In the genomic region with DNA sequence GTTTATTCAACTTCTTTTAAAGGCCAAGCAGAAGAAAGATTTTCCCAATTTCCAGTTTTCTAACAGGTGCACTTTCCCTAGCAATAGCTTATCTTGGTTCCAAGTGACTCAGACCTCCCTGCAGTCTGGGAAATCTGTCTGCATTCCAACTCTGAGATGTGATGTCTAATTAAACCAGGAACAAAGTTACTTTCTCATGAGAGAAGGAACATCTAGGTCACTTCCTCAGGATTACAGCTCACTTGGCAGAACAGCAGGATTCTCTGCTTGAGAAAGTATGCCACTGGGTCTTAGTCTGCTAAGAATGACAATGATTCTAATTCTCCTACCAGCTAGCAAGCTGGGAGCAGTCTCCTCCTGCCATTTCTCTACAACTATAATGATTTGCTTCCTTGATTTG, we compare ENCODE assay signal across 22 mouse cellular contexts. TPM values are rescaled to one million over a fixed set of nuclear protein-coding genes. Genes with fewer than 3 reads are reported as not detected.
DNase-seq lines count a peak whose midpoint lies in the region; ATAC-seq and TF ChIP-seq lines count a peak whose summit lies in the region.
"Had no signal": no experiment of that assay in that cellular context is flagged by ENCODE, and none has a peak within 500 bp of the region (broad histone marks: within the 10 kb centered on the region; RNA-seq: fewer than 3 reads in every experiment).

No protein-coding gene starts in this region.

- peak; percentile 0 for DNase-seq in cerebellum, adult 9-10 months
- DNase-seq in cerebellum, adult 8-10 months, result no peak
- peak; percentile 3 for DNase-seq in hindbrain, postnatal 0 days (ENCODE audit: low spot score)
- DNase-seq in Muller cell, postnatal 12 days (ENCODE audit: inconsistent ontology term), result peak; percentile 90
- DNase-seq in left cerebral cortex, postnatal 14 days (ENCODE audit: low spot score in 2 of 2), result peak; percentile 16 to 50
- no peak for DNase-seq in kidney, postnatal 14 days
- DNase-seq in forebrain, embryonic 10.5 days (ENCODE audit: extremely low spot score, low spot score), result no peak
- DNase-seq: cerebellum, postnatal 14 days; lung, embryonic 14.5 days; spleen, adult 18-20 months had no signal

- H3K4me3 ChIP-seq in hindbrain, postnatal 0 days (ENCODE audit: low read length), result no peak overlapping the region
- H3K4me3 ChIP-seq in hindbrain, embryonic 13.5 days, result no peak overlapping the region
- H3K4me3 ChIP-seq in forebrain, embryonic 10.5 days, result no peak overlapping the region
- H3K4me3 ChIP-seq: embryonic facial prominence, embryonic 13.5 days; heart, embryonic 10.5 days; hindbrain, embryonic 15.5 days; layer of hippocampus, adult 2 months had no signal

- H3K4me2 ChIP-seq in hindbrain, postnatal 0 days (ENCODE audit: low read depth, low read length), result no peak overlapping the region
- no peak overlapping the region for H3K4me2 ChIP-seq in hindbrain, embryonic 13.5 days
- H3K4me2 ChIP-seq: embryonic facial prominence, embryonic 13.5 days; hindbrain, embryonic 15.5 days; lung, embryonic 14.5 days had no signal

- H3K27me3 ChIP-seq in hindbrain, postnatal 0 days (ENCODE audit: insufficient read depth, low read length), result no peaks in the 10 kb centered on the region
- no peaks in the 10 kb centered on the region for H3K27me3 ChIP-seq in hindbrain, embryonic 13.5 days
- no peaks in the 10 kb centered on the region for H3K27me3 ChIP-seq in forebrain, embryonic 10.5 days (ENCODE audit: poor library complexity, severe bottlenecking)
- H3K27me3 ChIP-seq: embryonic facial prominence, embryonic 13.5 days; hindbrain, embryonic 15.5 days had no signal

- no peak for ATAC-seq in hindbrain, postnatal 0 days
- ATAC-seq in hindbrain, embryonic 13.5 days (ENCODE audit: low FRiP score), result no peak
- ATAC-seq: forebrain, embryonic 16.5 days had no signal

- H3K9me3 ChIP-seq in hindbrain, postnatal 0 days (ENCODE audit: low read length), result no peaks in the 10 kb centered on the region
- no peaks in the 10 kb centered on the region for H3K9me3 ChIP-seq in hindbrain, embryonic 13.5 days
- H3K9me3 ChIP-seq in forebrain, embryonic 10.5 days, result no peaks in the 10 kb centered on the region
- H3K9me3 ChIP-seq: embryonic facial prominence, embryonic 13.5 days; heart, embryonic 10.5 days; hindbrain, embryonic 15.5 days had no signal

- TF ChIP-seq CTCF in hindbrain, postnatal 0 days (IDR thresholded peaks at IDR 0.05; ENCODE audit: low read depth), result no peak

- H3K36me3 ChIP-seq in hindbrain, postnatal 0 days (ENCODE audit: insufficient read depth, low read length), result no peaks in the 10 kb centered on the region
- H3K36me3 ChIP-seq in hindbrain, embryonic 13.5 days, result no peaks in the 10 kb centered on the region
- H3K36me3 ChIP-seq in forebrain, embryonic 10.5 days (replicated peaks), result no peaks in the 10 kb centered on the region
- H3K36me3 ChIP-seq: embryonic facial prominence, embryonic 13.5 days; heart, embryonic 10.5 days; hindbrain, embryonic 15.5 days had no signal

- H3K4me1 ChIP-seq in hindbrain, postnatal 0 days (ENCODE audit: insufficient read depth, low read length), result no peaks in the 10 kb centered on the region
- no peaks in the 10 kb centered on the region for H3K4me1 ChIP-seq in hindbrain, embryonic 13.5 days (replicated peaks)
- no peaks in the 10 kb centered on the region for H3K4me1 ChIP-seq in forebrain, embryonic 10.5 days
- H3K4me1 ChIP-seq: embryonic facial prominence, embryonic 13.5 days; heart, embryonic 10.5 days; hindbrain, embryonic 15.5 days had no signal

- no peak overlapping the region for H3K27ac ChIP-seq in hindbrain, postnatal 0 days
- no peak overlapping the region for H3K27ac ChIP-seq in hindbrain, embryonic 13.5 days
- no peak overlapping the region for H3K27ac ChIP-seq in forebrain, embryonic 10.5 days
- H3K27ac ChIP-seq: embryonic facial prominence, embryonic 13.5 days; heart, embryonic 10.5 days; hindbrain, embryonic 15.5 days; layer of hippocampus, adult 2 months; stomach, postnatal 0 days had no signal

- H3K9ac ChIP-seq in hindbrain, postnatal 0 days (replicated peaks; ENCODE audit: low read length), result no peak overlapping the region
- H3K9ac ChIP-seq in hindbrain, embryonic 13.5 days, result no peak overlapping the region
- H3K9ac ChIP-seq: embryonic facial prominence, embryonic 13.5 days; hindbrain, embryonic 15.5 days; lung, embryonic 14.5 days had no signal

- intact Hi-C loops in left cerebral cortex, postnatal 14 days (cut with DNase I), result no loop called here

RNA-seq across cellular contexts. Expression of a gene that starts 9.4 kb away (rescaled TPM):
- not detected in 2 replicates for total RNA-seq in hindbrain, postnatal 0 days (2014; rRNA removed)
- 0.16 and 0.28 TPM in 2 replicates for polyA plus RNA-seq in hindbrain, postnatal 0 days (2015; fragmentation: Nextera tagmentation; extraction: Ambion mirVana)
- not detected in 2 replicates for polyA plus RNA-seq in hindbrain, embryonic 13.5 days (2015; fragmentation: Nextera tagmentation; extraction: Ambion mirVana)
- not detected for total RNA-seq in left cerebral cortex, postnatal 14 days (2021)
- not detected in 2 replicates for polyA plus RNA-seq in forebrain, embryonic 10.5 days (2016; fragmentation: Nextera tagmentation; extraction: Ambion mirVana)
- total RNA-seq: layer of hippocampus, adult 2 months; megakaryocyte progenitor cell, adult 5-6 weeks; monocyte, adult 5-6 weeks had no signal
- polyA plus RNA-seq: forebrain, embryonic 16.5 days; heart, embryonic 10.5 days; hindbrain, embryonic 15.5 days; kidney, embryonic 14.5 days; lung, embryonic 14.5 days had no signal

RNA-seq across cellular contexts. Expression of a gene that starts 30.6 kb away (rescaled TPM):
- total RNA-seq in hindbrain, postnatal 0 days (2014; rRNA removed), result 1.4 and 1.6 TPM in 2 replicates
- 2.3 and 2.6 TPM in 2 replicates for polyA plus RNA-seq in hindbrain, postnatal 0 days (2015; fragmentation: Nextera tagmentation; extraction: Ambion mirVana)
- polyA plus RNA-seq in hindbrain, embryonic 13.5 days (2015; fragmentation: Nextera tagmentation; extraction: Ambion mirVana), result 0.40 and 0.65 TPM in 2 replicates
- 1 to 10 TPM in 1 of 2 experiments, under 1 TPM in 1; 0.48 to 1.4 TPM for total RNA-seq in left cerebral cortex, postnatal 14 days (2021)
- 0.05 TPM in 1 of 2 replicates, not detected in the other for polyA plus RNA-seq in forebrain, embryonic 10.5 days (2016; fragmentation: Nextera tagmentation; extraction: Ambion mirVana)
- polyA plus RNA-seq: heart, embryonic 10.5 days had no signal

RNA-seq across cellular contexts. Expression of a gene that starts 30.8 kb away (rescaled TPM):
- total RNA-seq in hindbrain, postnatal 0 days (2014; rRNA removed), result 0.68 and 2.3 TPM in 2 replicates
- 2.8 and 3.7 TPM in 2 replicates for polyA plus RNA-seq in hindbrain, postnatal 0 days (2015; fragmentation: Nextera tagmentation; extraction: Ambion mirVana)
- 1.0 and 1.3 TPM in 2 replicates for polyA plus RNA-seq in hindbrain, embryonic 13.5 days (2015; fragmentation: Nextera tagmentation; extraction: Ambion mirVana)
- 1 to 10 TPM; 1.9 to 2.6 TPM for total RNA-seq in left cerebral cortex, postnatal 14 days (2021)
- polyA plus RNA-seq in forebrain, embryonic 10.5 days (2016; fragmentation: Nextera tagmentation; extraction: Ambion mirVana), result 0.12 TPM in 1 of 2 replicates, not detected in the other

RNA-seq across cellular contexts. Expression of a gene that starts 58.5 kb away (rescaled TPM):
- total RNA-seq in hindbrain, postnatal 0 days (2014; rRNA removed), result not detected in 2 replicates
- not detected in 2 replicates for polyA plus RNA-seq in hindbrain, postnatal 0 days (2015; fragmentation: Nextera tagmentation; extraction: Ambion mirVana)
- polyA plus RNA-seq in hindbrain, embryonic 13.5 days (2015; fragmentation: Nextera tagmentation; extraction: Ambion mirVana), result 0.12 TPM in 1 of 2 replicates, not detected in the other
- total RNA-seq in left cerebral cortex, postnatal 14 days (2021), result not detected
- polyA plus RNA-seq in forebrain, embryonic 10.5 days (2016; fragmentation: Nextera tagmentation; extraction: Ambion mirVana), result not detected in 2 replicates
- total RNA-seq: ES-E14 had no signal
- polyA plus RNA-seq: brain, embryonic 14.5 days; embryonic facial prominence, embryonic 13.5 days; forebrain, embryonic 16.5 days; hindbrain, embryonic 15.5 days; kidney, embryonic 14.5 days had no signal

Comparison
In these comparisons a context has a peak if more than half of its experiments do, and no peak if none do; other contexts are left out.
1. DNase-seq: peak in cerebellum, adult 9-10 months (single experiment), hindbrain, postnatal 0 days (single experiment), Muller cell, postnatal 12 days (single experiment) and left cerebral cortex, postnatal 14 days (2 of 2); none in cerebellum, adult 8-10 months (single experiment), kidney, postnatal 14 days (single experiment) and forebrain, embryonic 10.5 days (single experiment).